Mouse (Mus musculus) E14TG2a.4 (cell line): ENCODE measurements around the gene Nanos2.

Source experiments
- CTCF ChIP-seq: conservative IDR thresholded peaks from 2 replicates; pipeline ENCODE4 v1.5.1; 2014; ENCODE audit warnings: low read length
- POU5F1 ChIP-seq: IDR thresholded peaks from 2 replicates; pipeline ENCODE4 v1.6.1; 2014; ENCODE audit warnings: low read length, borderline replicate concordance

- no peak for TF ChIP-seq POU5F1
- TF ChIP-seq CTCF: no peak
Measured at GRCm38 (mm10) chr7:19024581-19025255, 37.5 kb downstream of the Nanos2 start.
